ENCODE assay signal across 8 mouse cellular contexts in the genomic region with DNA sequence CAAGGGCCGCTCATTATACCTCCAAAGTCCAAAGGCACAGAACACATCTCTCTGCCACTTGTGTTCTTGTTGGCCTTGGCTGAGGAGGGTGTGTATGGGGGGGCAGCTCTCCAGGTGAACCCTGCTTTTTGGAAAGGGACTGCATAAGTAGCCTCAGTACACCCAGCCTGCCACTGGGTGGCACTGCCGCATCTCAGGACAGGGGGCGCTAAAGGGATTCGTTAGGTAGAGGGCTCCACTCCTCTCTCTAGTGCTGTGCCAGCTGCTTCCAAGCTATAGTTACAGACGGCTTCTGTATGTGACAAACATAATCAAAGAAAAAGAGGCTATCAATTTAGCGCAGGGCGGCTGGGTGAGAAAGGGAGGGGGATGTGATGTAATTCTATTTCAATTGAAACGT. TPM values are rescaled to one million over a fixed set of nuclear protein-coding genes. Genes with fewer than 3 reads are reported as not detected.
DNase-seq lines count a peak whose midpoint lies in the region; ATAC-seq lines count a peak whose summit lies in the region.

No protein-coding gene starts in this region.

- H3K4me3 ChIP-seq in hindbrain, embryonic 15.5 days, result no peak overlapping the region

- no peaks in the 10 kb centered on the region for H3K36me3 ChIP-seq in hindbrain, embryonic 15.5 days

- 2% methylated on average over 8 of the region's 8 CpGs for WGBS in hindbrain, embryonic 15.5 days

- H3K27me3 ChIP-seq in hindbrain, embryonic 15.5 days, result peaks cover 18% of the 10 kb centered on the region; the same call in 1 of the 2 replicates

- peak; percentile 86 for DNase-seq in R1 (ENCODE audit: low read depth, low spot score)
- peak; percentile 90 to 93 for DNase-seq in cerebellum, postnatal 14 days
- DNase-seq in frontal cortex, postnatal 36 days (ENCODE audit: low spot score in 2 of 2), result peak; percentile 83 to 87
- DNase-seq in layer of hippocampus, postnatal 25 days (ENCODE audit: extremely low spot score in 1 of 2, low spot score in 1 of 2), result peak; percentile 78 to 87
- DNase-seq in lung, postnatal 25 days (ENCODE audit: low spot score), result peak; percentile 83
- peak; percentile 91 for DNase-seq in retina, postnatal 1 day
- DNase-seq in thymus, postnatal 36 days, result peak; percentile 89 to 93

- peak; percentile 83 for ATAC-seq in hindbrain, embryonic 15.5 days (ENCODE audit: low FRiP score, low read depth)

- no peak overlapping the region for H3K4me2 ChIP-seq in hindbrain, embryonic 15.5 days

- H3K4me1 ChIP-seq in hindbrain, embryonic 15.5 days (replicated peaks), result peaks cover 5% of the 10 kb centered on the region

- H3K9me3 ChIP-seq in hindbrain, embryonic 15.5 days, result no peaks in the 10 kb centered on the region

- H3K27ac ChIP-seq in hindbrain, embryonic 15.5 days (replicated peaks), result no peak overlapping the region

- H3K9ac ChIP-seq in hindbrain, embryonic 15.5 days, result no peak overlapping the region

RNA-seq across cellular contexts. Expression of a gene that starts 16.9 kb away (rescaled TPM):
- polyA plus RNA-seq in hindbrain, embryonic 15.5 days (2015; fragmentation: Nextera tagmentation; extraction: Ambion mirVana), result not detected in 2 replicates
- total RNA-seq in layer of hippocampus, postnatal 25 days (2021), result not detected

RNA-seq across cellular contexts. Expression of a gene that starts 28.3 kb away (rescaled TPM):
- 0.64 and 0.87 TPM in 2 replicates for polyA plus RNA-seq in hindbrain, embryonic 15.5 days (2015; fragmentation: Nextera tagmentation; extraction: Ambion mirVana)
- total RNA-seq in layer of hippocampus, postnatal 25 days (2021), result 1 to 10 TPM; 3.8 to 4.5 TPM

RNA-seq across cellular contexts. Expression of a gene that starts 56.9 kb away (rescaled TPM):
- polyA plus RNA-seq in hindbrain, embryonic 15.5 days (2015; fragmentation: Nextera tagmentation; extraction: Ambion mirVana), result 12.3 and 14.8 TPM in 2 replicates
- total RNA-seq in layer of hippocampus, postnatal 25 days (2021), result 10 to 100 TPM; 50.1 to 51.2 TPM
